Mouse (Mus musculus): Measurements from ENCODE around the gene Zbtb34.

DNA sequence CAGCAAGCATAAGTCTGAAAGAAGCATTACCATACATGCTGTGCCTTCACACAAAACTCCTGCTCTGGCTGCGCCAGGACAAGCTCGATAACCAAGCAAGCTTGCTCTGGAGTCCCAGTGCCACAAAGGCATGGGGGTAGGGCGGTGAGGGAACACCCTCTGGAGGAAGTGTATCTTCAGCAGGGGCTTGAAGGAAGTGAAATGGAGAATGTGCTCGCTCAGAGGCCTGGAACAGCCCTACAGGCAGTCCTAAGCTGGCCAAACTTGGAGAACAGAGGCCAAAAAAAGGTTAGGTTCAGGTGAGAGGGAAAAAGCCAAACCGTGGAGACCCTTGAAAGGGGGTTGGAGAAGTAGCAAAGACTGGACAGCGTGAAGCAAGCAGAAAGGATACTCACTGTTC is 1.8 kb downstream of the Zbtb34 start:
- TF ChIP-seq EP300 (IDR thresholded peaks at IDR 0.05; ENCODE audit: low read depth): no peak
- no peak for TF ChIP-seq CTCF (IDR thresholded peaks at IDR 0.05; ENCODE audit: low read depth)

Measured in liver, postnatal 0 days (tissue).